Mouse (Mus musculus) liver, embryonic 16.5 days (tissue): ENCODE data around the gene Snx29. TPM values are rescaled to one million over a fixed set of nuclear protein-coding genes. Genes with fewer than 3 reads are reported as not detected.

Source experiments
- ATAC-seq: fragments of 200-750 bp; cut with Nextera tagmentation; 2 replicates; pipeline ENCODE4 v1.8.0; 2017; ENCODE audit warnings: low read depth, mild to moderate bottlenecking, moderate number of reproducible peaks, moderate library complexity
- H3K27ac ChIP-seq: fragments of 300-500 bp; sonication (generic); 2 replicates; pipeline ENCODE4 v1.5.1; 2014; ENCODE audit warnings: mild to moderate bottlenecking, low read length
- H3K27me3 ChIP-seq: fragments of 300-500 bp; sonication (generic); 2 replicates; pipeline ENCODE4 v1.6.1; 2014; ENCODE audit warnings: low read depth, low read length, mixed read lengths; ENCODE audit not compliant: control insufficient read depth, insufficient read depth
- H3K36me3 ChIP-seq: fragments of 300-500 bp; sonication (generic); 2 replicates; pipeline ENCODE4 v1.6.1; 2014; ENCODE audit warnings: mild to moderate bottlenecking; ENCODE audit not compliant: control insufficient read depth, insufficient read depth
- H3K4me1 ChIP-seq: fragments of 300-500 bp; sonication (generic); 2 replicates; pipeline ENCODE4 v1.6.1; 2014; ENCODE audit warnings: low read depth, low read length, mixed read lengths; ENCODE audit not compliant: control insufficient read depth
- H3K4me2 ChIP-seq: fragments of 300-500 bp; sonication (generic); 2 replicates; pipeline ENCODE4 v1.6.1; 2014; ENCODE audit warnings: low read depth, low read length, mixed read lengths
- H3K4me3 ChIP-seq: fragments of 300-500 bp; sonication (generic); 2 replicates; pipeline ENCODE4 v1.5.1; 2014; ENCODE audit warnings: low read depth, mild to moderate bottlenecking, low read length
- H3K9ac ChIP-seq: fragments of 300-500 bp; sonication (generic); 2 replicates; pipeline ENCODE4 v1.6.1; 2014; ENCODE audit warnings: low read depth, low read length
- H3K9me3 ChIP-seq: fragments of 300-500 bp; sonication (generic); replicated peaks from 2 replicates; pipeline ENCODE4 v1.6.1; 2016; ENCODE audit warnings: low read length; ENCODE audit not compliant: control insufficient read depth
- WGBS: fragments of 180-500 bp; shearing (Covaris S2); extraction: QIAGEN DNeasy Blood & Tissue Kit; methylation state at CpG from one replicate; pipeline ENCODE4 v1.1.7; 2014; ENCODE audit not compliant: insufficient replicate concordance; 5-methylcytosine and 5-hydroxymethylcytosine counted together
- polyA plus RNA-seq: library from polyadenylated mRNA; unstranded; fragments of >200 nt; fragmentation: Nextera tagmentation; extraction: Ambion mirVana; gene quantifications from 2 replicates; pipeline ENCODE4 v1.2.1, GENCODE M21; 2015

Snx29 gene
- polyA plus RNA-seq, 1 experiment from 2014 or later = 4.6 TPM

DNA sequence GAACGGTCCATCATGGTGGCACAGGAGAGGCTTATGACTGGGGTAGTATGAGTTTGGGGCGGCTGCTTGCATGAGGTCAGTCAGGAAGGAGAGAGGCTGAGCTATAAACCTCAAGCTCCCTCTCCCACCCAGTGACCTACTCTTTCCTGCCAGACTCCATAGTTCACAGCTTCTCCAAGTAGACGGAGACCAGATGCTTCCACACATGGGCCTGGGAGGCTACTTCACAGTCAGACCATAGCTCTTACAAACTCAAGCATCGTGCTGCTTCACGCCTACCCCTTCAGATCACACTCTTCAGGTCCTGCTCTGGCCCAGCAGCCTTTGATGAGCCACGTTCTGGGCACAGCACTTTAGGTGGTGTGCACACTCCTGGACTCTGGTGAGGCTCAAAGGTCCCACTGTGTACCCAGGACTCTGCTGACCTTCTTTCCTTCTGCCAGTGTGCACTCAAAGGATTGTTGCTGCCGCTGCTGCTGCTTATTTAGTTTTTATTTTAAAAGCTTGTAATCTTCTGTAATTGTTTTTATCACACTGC, 313.6 kb downstream of the Snx29 start:
- Histone ChIP-seq H3K36me3 (no peaks in the 10 kb centered on the region; the same call in 1 of the 2 replicates), H3K4me1 (peaks cover 4% of the 10 kb centered on the region), H3K27me3 (no peaks in the 10 kb centered on the region), H3K9me3 (no peaks in the 10 kb centered on the region), H3K4me2 (no peak overlapping the region), H3K9ac (no peak overlapping the region), H3K4me3 (no peak overlapping the region), H3K27ac (no peak overlapping the region)
- WGBS = 59% methylated on average over 7 of the region's 7 CpGs
- no peak for ATAC-seq

- WGBS = 5% methylated on average over 3 of the region's 3 CpGs
- no peak overlapping the region for H3K4me2 ChIP-seq
- no peak overlapping the region for H3K4me3 ChIP-seq
- no peaks in the 10 kb centered on the region; the same call in 1 of the 2 replicates for H3K36me3 ChIP-seq
- no peaks in the 10 kb centered on the region for H3K27me3 ChIP-seq
- ATAC-seq = no peak
- no peaks in the 10 kb centered on the region for H3K9me3 ChIP-seq
- H3K9ac ChIP-seq = no peak overlapping the region
- H3K4me1 ChIP-seq = peaks cover 4% of the 10 kb centered on the region
- H3K27ac ChIP-seq = no peak overlapping the region
Measured at GRCm38 (mm10) chr16:11636902-11637301, 314.2 kb downstream of the Snx29 start.

DNA sequence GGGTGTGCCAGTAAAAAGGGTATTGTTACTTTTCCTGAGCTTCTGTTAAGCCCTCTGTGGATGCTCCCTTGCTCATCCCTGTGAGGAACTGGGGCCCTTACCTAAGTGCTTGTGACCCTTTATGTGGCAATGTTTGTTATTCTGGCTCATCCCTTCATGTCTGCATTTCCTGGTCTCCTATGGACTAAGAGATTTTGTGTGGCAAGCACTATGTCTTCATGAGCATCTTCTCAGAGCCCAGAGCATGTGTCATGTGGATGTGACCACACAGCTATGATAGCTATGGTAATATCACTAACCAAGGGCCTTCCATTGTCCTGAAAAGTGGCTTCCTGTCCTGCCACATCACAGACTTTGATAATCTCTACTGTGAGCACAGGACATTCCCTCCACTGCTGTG, 315.1 kb downstream of the Snx29 start:
- Histone ChIP-seq H3K9me3 (no peaks in the 10 kb centered on the region), H3K27ac (no peak overlapping the region), H3K4me3 (no peak overlapping the region), H3K27me3 (no peaks in the 10 kb centered on the region), H3K4me2 (no peak overlapping the region), H3K4me1 (no peaks in the 10 kb centered on the region), H3K9ac (no peak overlapping the region), H3K36me3 (no peaks in the 10 kb centered on the region)
- ATAC-seq = no peak

GRCm38 (mm10) chr16:11638739-11639138, 316.0 kb downstream of the Snx29 start:
- H3K4me2 ChIP-seq = no peak overlapping the region
- H3K4me1 ChIP-seq = no peaks in the 10 kb centered on the region
- WGBS = 47% methylated on average over 1 of the region's 1 CpGs
- no peak overlapping the region for H3K9ac ChIP-seq
- H3K27ac ChIP-seq = no peak overlapping the region
- no peaks in the 10 kb centered on the region for H3K36me3 ChIP-seq
- no peaks in the 10 kb centered on the region for H3K27me3 ChIP-seq
- no peaks in the 10 kb centered on the region for H3K9me3 ChIP-seq
- H3K4me3 ChIP-seq = no peak overlapping the region
- no peak for ATAC-seq

- H3K27ac ChIP-seq = no peak overlapping the region
- no peaks in the 10 kb centered on the region for H3K4me1 ChIP-seq
- H3K9ac ChIP-seq = no peak overlapping the region
- no peaks in the 10 kb centered on the region for H3K36me3 ChIP-seq
- no peaks in the 10 kb centered on the region for H3K27me3 ChIP-seq
- H3K4me3 ChIP-seq = no peak overlapping the region
- ATAC-seq = no peak
- no peaks in the 10 kb centered on the region for H3K9me3 ChIP-seq
- 88% methylated on average over 8 of the region's 8 CpGs for WGBS
- H3K4me2 ChIP-seq = no peak overlapping the region
Measured at GRCm38 (mm10) chr16:11639936-11640335, 317.2 kb downstream of the Snx29 start.

DNA sequence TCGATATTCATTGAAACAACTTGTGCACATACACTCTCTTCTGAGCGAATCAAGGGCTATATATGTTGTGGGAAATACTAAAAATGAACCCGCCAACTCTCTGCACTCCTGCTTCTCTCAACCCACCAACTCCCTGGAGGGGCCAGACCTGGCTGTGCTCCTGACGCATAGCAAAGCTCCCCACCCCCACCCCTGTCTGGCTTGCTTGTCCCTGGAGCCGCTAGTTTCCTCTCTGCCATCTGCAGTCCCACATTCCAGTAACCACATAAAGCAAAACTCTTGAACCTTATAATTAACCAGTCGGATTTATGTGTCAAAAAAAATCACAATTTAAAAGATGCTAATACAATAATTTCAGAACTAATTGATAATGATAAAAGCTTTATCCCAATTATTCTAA, 320.9 kb downstream of the Snx29 start:
- Histone ChIP-seq H3K4me2 (no peak overlapping the region), H3K27me3 (no peaks in the 10 kb centered on the region), H3K4me1 (no peaks in the 10 kb centered on the region), H3K27ac (no peak overlapping the region), H3K4me3 (no peak overlapping the region), H3K36me3 (no peaks in the 10 kb centered on the region), H3K9me3 (no peaks in the 10 kb centered on the region), H3K9ac (no peak overlapping the region)
- WGBS = 68% methylated on average over 6 of the region's 6 CpGs
- no peak for ATAC-seq

DNA sequence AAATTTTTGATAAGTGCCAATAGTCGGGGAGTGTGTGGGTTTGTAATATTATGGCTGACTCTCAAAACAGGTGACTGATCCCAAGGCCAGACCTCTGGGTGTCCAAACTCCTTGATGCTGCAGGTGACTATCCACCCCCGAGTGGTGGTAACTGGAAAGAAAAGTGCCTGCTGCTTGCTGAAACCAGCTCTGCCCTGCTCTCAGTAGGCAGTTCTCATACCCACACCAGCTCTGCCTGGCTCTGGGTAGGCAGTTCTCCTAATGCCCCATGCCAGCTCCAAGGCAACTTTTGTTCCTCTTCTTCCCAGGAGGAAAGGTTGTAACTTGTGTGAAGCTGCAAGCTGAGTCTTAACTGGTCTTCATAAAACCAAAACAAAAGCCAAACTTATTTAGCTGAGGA, 321.7 kb downstream of the Snx29 start:
- no peaks in the 10 kb centered on the region for H3K9me3 ChIP-seq
- H3K4me1 ChIP-seq = no peaks in the 10 kb centered on the region
- H3K4me2 ChIP-seq = no peak overlapping the region
- H3K9ac ChIP-seq = no peak overlapping the region
- H3K27me3 ChIP-seq = no peaks in the 10 kb centered on the region
- no peaks in the 10 kb centered on the region for H3K36me3 ChIP-seq
- H3K27ac ChIP-seq = no peak overlapping the region
- H3K4me3 ChIP-seq = no peak overlapping the region
- WGBS = 51% methylated on average over 2 of the region's 2 CpGs
- no peak for ATAC-seq

DNA sequence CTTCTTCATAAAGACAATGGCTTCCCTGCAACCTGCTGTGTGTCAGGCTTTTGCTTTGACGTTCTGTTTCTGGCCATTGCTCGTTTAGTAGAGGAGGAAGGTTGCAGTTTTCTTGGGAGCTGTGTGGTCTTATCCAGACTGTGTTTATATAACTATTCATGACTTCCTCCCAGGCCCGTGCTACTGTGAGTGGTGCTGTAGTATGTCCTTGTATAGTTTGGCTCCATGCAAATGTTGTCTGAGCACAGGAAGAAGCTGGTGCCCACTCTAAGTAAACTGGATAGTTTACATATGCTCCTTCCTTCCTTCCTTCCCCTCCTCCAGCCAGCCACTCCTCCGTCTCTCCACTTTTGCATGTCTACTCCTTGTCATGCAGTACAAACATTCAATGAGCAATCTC, 323.0 kb downstream of the Snx29 start:
- no peak overlapping the region for H3K9ac ChIP-seq
- WGBS = 25% methylated on average over 4 of the region's 4 CpGs
- no peak for ATAC-seq

GRCm38 (mm10) chr16:11646745-11647289, 324.1 kb downstream of the Snx29 start:
- no peaks in the 10 kb centered on the region for H3K9me3 ChIP-seq
- H3K4me1 ChIP-seq = no peaks in the 10 kb centered on the region
- no peak overlapping the region for H3K9ac ChIP-seq
- H3K4me2 ChIP-seq = no peak overlapping the region
- 69% methylated on average over 4 of the region's 4 CpGs for WGBS
- no peaks in the 10 kb centered on the region for H3K36me3 ChIP-seq
- H3K27me3 ChIP-seq = no peaks in the 10 kb centered on the region
- H3K27ac ChIP-seq = no peak overlapping the region
- ATAC-seq = no peak
- no peak overlapping the region for H3K4me3 ChIP-seq

More for the DNA sequence above, 323.0 kb downstream of the Snx29 start:
- no peaks in the 10 kb centered on the region for H3K9me3 ChIP-seq
- H3K36me3 ChIP-seq = no peaks in the 10 kb centered on the region
- H3K27me3 ChIP-seq = no peaks in the 10 kb centered on the region
- no peak overlapping the region for H3K27ac ChIP-seq
- no peak overlapping the region for H3K4me2 ChIP-seq
- H3K4me1 ChIP-seq = no peaks in the 10 kb centered on the region
- no peak overlapping the region for H3K4me3 ChIP-seq
